In the genomic region with DNA sequence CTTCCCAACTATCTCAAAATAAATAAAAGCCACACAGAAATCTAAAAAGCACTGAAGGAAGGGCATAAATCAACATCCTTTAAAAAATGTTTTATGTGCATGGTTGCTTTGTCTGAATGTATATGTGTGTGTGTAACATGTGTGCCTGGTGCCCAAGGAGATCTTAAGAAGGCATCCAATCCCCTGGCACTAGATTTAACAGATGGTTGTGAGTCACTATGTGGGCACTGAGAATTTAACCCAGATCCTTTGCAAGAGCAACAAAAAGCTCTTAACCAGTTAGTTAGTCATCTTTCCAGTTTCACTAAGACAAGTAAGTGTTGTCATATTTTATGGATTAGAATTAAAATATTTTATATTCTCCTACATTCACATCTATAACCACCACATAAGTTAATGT, we compare ENCODE assay signal across 15 mouse cellular contexts.
"Had no signal": no experiment of that assay in that cellular context is flagged by ENCODE, and none has a peak within 500 bp of the region (broad histone marks: within the 10 kb centered on the region; RNA-seq: fewer than 3 reads in every experiment).

No protein-coding gene starts in this region.

- H3K36me3 ChIP-seq: midbrain, embryonic 15.5 days had no signal

- H3K27me3 ChIP-seq: liver, embryonic 13.5 days; midbrain, embryonic 12.5 days; midbrain, embryonic 15.5 days; neural tube, embryonic 13.5 days had no signal

- DNase-seq: kidney, adult 18-20 months; kidney, postnatal 25 days; layer of hippocampus, adult 9-11 months; liver, embryonic 13.5 days; lung, adult 2 months; lung, postnatal 14 days; lung, postnatal 4 days; retina, postnatal 1 day; right cerebral cortex, postnatal 14 days; right cerebral cortex, postnatal 4 days; thymus, postnatal 36 days had no signal

- H3K4me2 ChIP-seq: liver, embryonic 13.5 days; midbrain, embryonic 12.5 days; midbrain, embryonic 15.5 days; neural tube, embryonic 13.5 days had no signal

- H3K4me3 ChIP-seq: layer of hippocampus, adult 2 months; liver, embryonic 13.5 days; midbrain, embryonic 12.5 days; midbrain, embryonic 15.5 days; neural tube, embryonic 13.5 days had no signal
